Mouse (Mus musculus) kidney, adult 8-10 months (tissue): ENCODE results near the gene Aldob.

Experiments used
- DNase-seq, 2 experiments: peaks; one replicate each; pipeline ENCODE4 v3.0.0; 2022

The Aldob gene

GRCm38 (mm10) chr4:49535036-49535435, 14.3 kb downstream of the Aldob start:
- DNase-seq = no peak

- DNase-seq = no peak
These were observed 26.8 kb downstream of the Aldob start for GRCm38 (mm10) chr4:49522576-49522975.

- DNase-seq = no peak
These were observed 28.0 kb downstream of the Aldob start for GRCm38 (mm10) chr4:49521346-49521745.

- DNase-seq = peak; percentile 95 to 97
These were observed 28.6 kb downstream of the Aldob start, which contains the start of the genes Mrpl50 and Zfp189 for GRCm38 (mm10) chr4:49520572-49521340. TSS of gene Mrpl50 (minus strand) at chr4:49521093. TSS of gene Zfp189 (plus strand) at chr4:49521176.

GRCm38 (mm10) chr4:49519476-49519875, 29.9 kb downstream of the Aldob start:
- no peak for DNase-seq

- peak in 1 of 2 experiments; percentile 46 for DNase-seq
These were observed 34.9 kb downstream of the Aldob start for GRCm38 (mm10) chr4:49514441-49514840.

- no peak for DNase-seq
These were observed 36.7 kb downstream of the Aldob start for GRCm38 (mm10) chr4:49512636-49513035.

GRCm38 (mm10) chr4:49510236-49510835, 39.0 kb downstream of the Aldob start:
- peak in 1 of 2 experiments; percentile 20 for DNase-seq

GRCm38 (mm10) chr4:49509183-49509582, 40.2 kb downstream of the Aldob start:
- DNase-seq = peak in 1 of 2 experiments; percentile 39

- DNase-seq = no peak
These were observed 43.0 kb downstream of the Aldob start, which contains the start of gene Baat for GRCm38 (mm10) chr4:49506386-49506785. TSS of gene Baat (minus strand) at chr4:49506557.

- no peak for DNase-seq
These were observed 45.8 kb downstream of the Aldob start for GRCm38 (mm10) chr4:49503563-49503962.
